Mouse (Mus musculus): Measurements from ENCODE around the gene Nedd4. TPM values are rescaled to one million over a fixed set of nuclear protein-coding genes. Genes with fewer than 3 reads are reported as not detected.
A peak's percentile ranks its signal among the peaks of the same experiment; 100 is the strongest.

Nedd4 gene
- polyA plus RNA-seq, 1 experiment from 2014 or later = 173 TPM

GRCm38 (mm10) chr9:72741206-72741605 is 79.1 kb downstream of the Nedd4 start:
- no peaks in the 10 kb centered on the region for H3K4me1 ChIP-seq
- no peaks in the 10 kb centered on the region for H3K27me3 ChIP-seq (replicated peaks)
- peaks cover 100% of the 10 kb centered on the region for H3K36me3 ChIP-seq
- no peak overlapping the region for H3K4me2 ChIP-seq
- ATAC-seq = no peak
- no peak overlapping the region for H3K4me3 ChIP-seq
- H3K27ac ChIP-seq = no peak overlapping the region
- 88% methylated on average over 6 of the region's 6 CpGs for WGBS (ENCODE audit: insufficient replicate concordance)
- H3K9me3 ChIP-seq (replicated peaks) = no peaks in the 10 kb centered on the region
- no peak overlapping the region for H3K9ac ChIP-seq

- no peak overlapping the region for H3K4me2 ChIP-seq
- no peaks in the 10 kb centered on the region for H3K9me3 ChIP-seq (replicated peaks)
- no peaks in the 10 kb centered on the region for H3K4me1 ChIP-seq
- no peak overlapping the region for H3K9ac ChIP-seq
- H3K27me3 ChIP-seq (replicated peaks) = no peaks in the 10 kb centered on the region
- no peak overlapping the region for H3K27ac ChIP-seq
- no peak for ATAC-seq
- WGBS (ENCODE audit: insufficient replicate concordance) = 74% methylated on average over 5 of the region's 5 CpGs
- H3K36me3 ChIP-seq = peaks cover 81% of the 10 kb centered on the region
- H3K4me3 ChIP-seq = no peak overlapping the region
Measured at GRCm38 (mm10) chr9:72746278-72746677, 84.1 kb downstream of the Nedd4 start.

GRCm38 (mm10) chr9:72750272-72750671 is 88.1 kb downstream of the Nedd4 start:
- Histone ChIP-seq H3K27ac (no peak overlapping the region), H3K4me3 (no peak overlapping the region), H3K27me3 (replicated peaks) (no peaks in the 10 kb centered on the region), H3K4me2 (no peak overlapping the region), H3K9ac (no peak overlapping the region), H3K4me1 (no peaks in the 10 kb centered on the region), H3K9me3 (replicated peaks) (no peaks in the 10 kb centered on the region), H3K36me3 (peaks cover 42% of the 10 kb centered on the region)
- WGBS (ENCODE audit: insufficient replicate concordance) = 69% methylated on average over 2 of the region's 2 CpGs
- peak; percentile 19; the same call in 1 of the 2 replicates for ATAC-seq

- H3K36me3 ChIP-seq = peaks cover 18% of the 10 kb centered on the region
- H3K9me3 ChIP-seq (replicated peaks) = no peaks in the 10 kb centered on the region
- no peak overlapping the region for H3K9ac ChIP-seq
- H3K27me3 ChIP-seq (replicated peaks) = no peaks in the 10 kb centered on the region
- no peak for ATAC-seq
- no peak overlapping the region for H3K4me3 ChIP-seq
- H3K4me2 ChIP-seq = no peak overlapping the region
- 52% methylated on average over 9 of the region's 9 CpGs for WGBS (ENCODE audit: insufficient replicate concordance)
- H3K27ac ChIP-seq = no peak overlapping the region
- H3K4me1 ChIP-seq = no peaks in the 10 kb centered on the region
Measured at GRCm38 (mm10) chr9:72752656-72753055, 90.5 kb downstream of the Nedd4 start.

- Histone ChIP-seq H3K9ac (no peak overlapping the region), H3K36me3 (peaks cover 7% of the 10 kb centered on the region), H3K27ac (no peak overlapping the region), H3K4me1 (no peaks in the 10 kb centered on the region), H3K4me3 (no peak overlapping the region), H3K9me3 (replicated peaks) (no peaks in the 10 kb centered on the region), H3K4me2 (no peak overlapping the region), H3K27me3 (replicated peaks) (no peaks in the 10 kb centered on the region)
- no peak for ATAC-seq
- WGBS (ENCODE audit: insufficient replicate concordance) = 31% methylated on average over 7 of the region's 7 CpGs
Measured at GRCm38 (mm10) chr9:72753741-72754140, 91.6 kb downstream of the Nedd4 start.

GRCm38 (mm10) chr9:72757143-72757542 is 95.0 kb downstream of the Nedd4 start:
- Histone ChIP-seq H3K9ac (no peak overlapping the region), H3K9me3 (replicated peaks) (no peaks in the 10 kb centered on the region), H3K4me2 (no peak overlapping the region), H3K36me3 (no peaks in the 10 kb centered on the region), H3K27ac (no peak overlapping the region), H3K4me3 (no peak overlapping the region), H3K4me1 (no peaks in the 10 kb centered on the region), H3K27me3 (replicated peaks) (no peaks in the 10 kb centered on the region)
- 56% methylated on average over 5 of the region's 5 CpGs for WGBS (ENCODE audit: insufficient replicate concordance)
- ATAC-seq = no peak

GRCm38 (mm10) chr9:72758705-72759131 is 96.6 kb downstream of the Nedd4 start:
- H3K27me3 ChIP-seq (replicated peaks) = no peaks in the 10 kb centered on the region
- no peak for ATAC-seq
- H3K9ac ChIP-seq = no peak overlapping the region
- 37% methylated on average over 8 of the region's 8 CpGs for WGBS (ENCODE audit: insufficient replicate concordance)
- H3K4me3 ChIP-seq = no peak overlapping the region
- H3K9me3 ChIP-seq (replicated peaks) = no peaks in the 10 kb centered on the region
- H3K27ac ChIP-seq = no peak overlapping the region
- H3K4me1 ChIP-seq = no peaks in the 10 kb centered on the region
- H3K36me3 ChIP-seq = no peaks in the 10 kb centered on the region
- no peak overlapping the region for H3K4me2 ChIP-seq

- H3K36me3 ChIP-seq = no peaks in the 10 kb centered on the region
- H3K4me3 ChIP-seq = no peak overlapping the region
- H3K9ac ChIP-seq = no peak overlapping the region
- no peak for ATAC-seq
- H3K4me2 ChIP-seq = no peak overlapping the region
- H3K27me3 ChIP-seq (replicated peaks) = no peaks in the 10 kb centered on the region
- H3K4me1 ChIP-seq = peaks cover 7% of the 10 kb centered on the region; the same call in 1 of the 2 replicates
- 40% methylated on average over 3 of the region's 3 CpGs for WGBS (ENCODE audit: insufficient replicate concordance)
- H3K9me3 ChIP-seq (replicated peaks) = no peaks in the 10 kb centered on the region
- no peak overlapping the region for H3K27ac ChIP-seq
Measured at GRCm38 (mm10) chr9:72763050-72763718, 101.0 kb downstream of the Nedd4 start.

GRCm38 (mm10) chr9:72766789-72767349 is 104.7 kb downstream of the Nedd4 start:
- Histone ChIP-seq H3K27me3 (replicated peaks) (no peaks in the 10 kb centered on the region), H3K27ac (no peak overlapping the region), H3K4me2 (peak overlapping the region; percentile 67), H3K4me3 (peak overlapping the region; percentile 43), H3K9me3 (replicated peaks) (no peaks in the 10 kb centered on the region), H3K9ac (no peak overlapping the region), H3K36me3 (no peaks in the 10 kb centered on the region), H3K4me1 (peaks cover 7% of the 10 kb centered on the region; the same call in 1 of the 2 replicates)
- 4% methylated on average over 17 of the region's 17 CpGs for WGBS (ENCODE audit: insufficient replicate concordance)
- ATAC-seq = peak; percentile 54; the same call in 1 of the 2 replicates

- Histone ChIP-seq H3K36me3 (no peaks in the 10 kb centered on the region), H3K27ac (no peak overlapping the region), H3K4me1 (peaks cover 5% of the 10 kb centered on the region; the same call in 1 of the 2 replicates), H3K4me2 (no peak overlapping the region), H3K4me3 (no peak overlapping the region), H3K27me3 (replicated peaks) (no peaks in the 10 kb centered on the region), H3K9me3 (replicated peaks) (no peaks in the 10 kb centered on the region), H3K9ac (no peak overlapping the region)
- ATAC-seq = 0 out of 2 replicates have a peak, but pooled peaks have one; percentile 30
- 68% methylated on average over 4 of the region's 4 CpGs for WGBS (ENCODE audit: insufficient replicate concordance)
Measured at GRCm38 (mm10) chr9:72775022-72775421, 112.9 kb downstream of the Nedd4 start.

- H3K27me3 ChIP-seq (replicated peaks) = peaks cover 2% of the 10 kb centered on the region; the same call in 1 of the 2 replicates
- no peak overlapping the region for H3K9ac ChIP-seq
- H3K27ac ChIP-seq = no peak overlapping the region
- no peak overlapping the region for H3K4me3 ChIP-seq
- H3K4me2 ChIP-seq = no peak overlapping the region
- no peaks in the 10 kb centered on the region for H3K36me3 ChIP-seq
- H3K9me3 ChIP-seq (replicated peaks) = no peaks in the 10 kb centered on the region
- H3K4me1 ChIP-seq = peaks cover 22% of the 10 kb centered on the region
- no peak for ATAC-seq
- whole genome bisulfite sequencing (ENCODE audit: insufficient replicate concordance) = 54% methylated on average over 11 of the region's 11 CpGs
Measured at GRCm38 (mm10) chr9:72779004-72779403, 116.9 kb downstream of the Nedd4 start.

GRCm38 (mm10) chr9:72779733-72780132 is 117.6 kb downstream of the Nedd4 start:
- 19% methylated on average over 4 of the region's 4 CpGs for WGBS (ENCODE audit: insufficient replicate concordance)
- Histone ChIP-seq H3K4me1 (peaks cover 22% of the 10 kb centered on the region), H3K36me3 (no peaks in the 10 kb centered on the region), H3K4me3 (no peak overlapping the region), H3K4me2 (no peak overlapping the region), H3K9me3 (replicated peaks) (no peaks in the 10 kb centered on the region), H3K27ac (no peak overlapping the region), H3K27me3 (replicated peaks) (peaks cover 2% of the 10 kb centered on the region; the same call in 1 of the 2 replicates), H3K9ac (no peak overlapping the region)
- no peak for ATAC-seq

Data from liver, embryonic 12.5 days (tissue).